Mouse (Mus musculus) CH12.LX (cell line): ENCODE measurements around the gene Gm5741. TPM values are rescaled to one million over a fixed set of nuclear protein-coding genes. Genes with fewer than 3 reads are reported as not detected.

ENCODE experiments used
- DNase-seq: peaks from one replicate; pipeline ENCODE4 v3.0.0-alpha.2; 2013; ENCODE audit errors: extremely low read depth
- H3K27ac ChIP-seq: 2 replicates; pipeline ENCODE4 v1.5.1; 2012; ENCODE audit warnings: low read depth, mild to moderate bottlenecking, control low read depth, moderate library complexity; ENCODE audit not compliant: insufficient read depth
- H3K27me3 ChIP-seq: replicated peaks from 2 replicates; pipeline ENCODE3; 2012; ENCODE audit warnings: inconsistent platforms
- H3K36me3 ChIP-seq, 2 experiments: replicated peaks in 1 of 2; 2 replicates each; pipeline versions ENCODE3 to v1.6.1; 2012; ENCODE audit warnings: inconsistent platforms in 1 of 2, low read length in 1 of 2, mild to moderate bottlenecking in 1 of 2, mixed read lengths in 1 of 2, moderate library complexity in 1 of 2; ENCODE audit not compliant: control insufficient read depth in 1 of 2, insufficient read depth in 1 of 2
- H3K4me1 ChIP-seq, 2 experiments: 2 replicates each; pipeline ENCODE4 v1.6.1; 2012; ENCODE audit warnings: inconsistent platforms in 1 of 2, moderate library complexity in 1 of 2; ENCODE audit not compliant: insufficient read depth in 2 of 2, control insufficient read depth in 1 of 2
- H3K4me2 ChIP-seq: 2 replicates; pipeline ENCODE4 v1.6.1; 2012; ENCODE audit warnings: low read depth, mild to moderate bottlenecking, control low read depth; ENCODE audit not compliant: poor library complexity, insufficient read depth, severe bottlenecking
- H3K4me3 ChIP-seq, 3 experiments: fragments of 150-350 bp in 1 of 3; sonication (generic) in 1 of 3; replicated peaks in 1 of 3; 2 replicates each; pipeline versions ENCODE3 to v1.5.1; 2011 to 2012; ENCODE audit warnings: low read depth in 2 of 3, low read length in 2 of 3, mild to moderate bottlenecking in 2 of 3, moderate library complexity in 2 of 3, control low read depth in 1 of 3, improper control_type of control experiment in 1 of 3, inconsistent platforms in 1 of 3, mixed read lengths in 1 of 3; ENCODE audit not compliant: poor library complexity in 1 of 3
- H3K79me2 ChIP-seq: replicated peaks from 2 replicates; pipeline ENCODE4 v1.6.1; 2012; ENCODE audit warnings: mild to moderate bottlenecking, moderate library complexity; ENCODE audit not compliant: control insufficient read depth, poor library complexity, insufficient read depth, severe bottlenecking; ENCODE audit errors: extremely low read depth
- H3K9ac ChIP-seq: 2 replicates; pipeline ENCODE4 v1.6.1; 2012; ENCODE audit warnings: low read depth, mild to moderate bottlenecking, control low read depth, moderate library complexity; ENCODE audit not compliant: insufficient read depth
- H3K9me3 ChIP-seq: replicated peaks from 2 replicates; pipeline ENCODE3; 2012; ENCODE audit warnings: low read length, inconsistent platforms, mixed read lengths
- CHD1 ChIP-seq: IDR thresholded peaks from 2 replicates; pipeline ENCODE4 v1.6.1; 2012; ENCODE audit warnings: low read depth, low read length, improper control_type of control experiment, inconsistent platforms
- CHD2 ChIP-seq: IDR thresholded peaks from 2 replicates; pipeline ENCODE4 v1.6.1; 2011; ENCODE audit warnings: low read length, improper control_type of control experiment
- CTCF ChIP-seq, 2 experiments: IDR thresholded peaks in 1 of 2; conservative IDR thresholded peaks in 1 of 2; 2 replicates each; pipeline ENCODE4 v1.5.1; 2011 to 2012; ENCODE audit warnings: low read depth in 2 of 2, low read length in 2 of 2, improper control_type of control experiment in 1 of 2, inconsistent platforms in 1 of 2, mild to moderate bottlenecking in 1 of 2, moderate library complexity in 1 of 2
- E2F4 ChIP-seq: IDR thresholded peaks from 2 replicates; pipeline ENCODE4 v1.6.1; 2011; ENCODE audit warnings: low read depth, low read length, improper control_type of control experiment; ENCODE audit not compliant: insufficient replicate concordance
- EP300 ChIP-seq: IDR thresholded peaks from 2 replicates; pipeline ENCODE4 v1.6.1; 2011; ENCODE audit warnings: low read length, improper control_type of control experiment
- ETS1 ChIP-seq: conservative IDR thresholded peaks from 2 replicates; pipeline ENCODE4 v1.6.1; 2012; ENCODE audit warnings: low read depth, mild to moderate bottlenecking, inconsistent platforms, low read length, improper control_type of control experiment, moderate library complexity
- GABPA ChIP-seq: IDR thresholded peaks from 2 replicates; pipeline ENCODE4 v1.6.1; 2012; ENCODE audit warnings: low read depth, low read length, improper control_type of control experiment, inconsistent platforms; ENCODE audit not compliant: insufficient replicate concordance
- IRF4 ChIP-seq: IDR thresholded peaks from 2 replicates; pipeline ENCODE4 v1.6.1; 2014; ENCODE audit warnings: low read depth, mild to moderate bottlenecking, inconsistent platforms, low read length, improper control_type of control experiment
- MAZ ChIP-seq: IDR thresholded peaks from 2 replicates; pipeline ENCODE4 v1.6.1; 2012; ENCODE audit warnings: low read depth, mild to moderate bottlenecking, inconsistent platforms, low read length, improper control_type of control experiment, moderate library complexity
- MEF2A ChIP-seq: IDR thresholded peaks from 2 replicates; pipeline ENCODE4 v1.6.1; 2014; ENCODE audit warnings: low read depth, mild to moderate bottlenecking, inconsistent platforms, low read length, improper control_type of control experiment, borderline replicate concordance
- MYC ChIP-seq: IDR thresholded peaks from 2 replicates; pipeline ENCODE4 v1.6.1; 2011; ENCODE audit warnings: low read depth, mild to moderate bottlenecking, improper control_type of control experiment, low read length
- NELFE ChIP-seq: IDR thresholded peaks from 2 replicates; pipeline ENCODE4 v1.6.1; 2011; ENCODE audit warnings: low read depth, low read length, improper control_type of control experiment
- PAX5 ChIP-seq: IDR thresholded peaks from 2 replicates; pipeline ENCODE4 v1.6.1; 2012; ENCODE audit warnings: low read length, inconsistent platforms, mixed read lengths
- RAD21 ChIP-seq: IDR thresholded peaks from 2 replicates; pipeline ENCODE4 v1.6.1; 2011; ENCODE audit warnings: low read depth, mild to moderate bottlenecking, low read length, improper control_type of control experiment, moderate library complexity
- RCOR1 ChIP-seq: conservative IDR thresholded peaks from 2 replicates; pipeline ENCODE4 v1.6.1; 2012; ENCODE audit warnings: low read depth, mild to moderate bottlenecking, inconsistent platforms, low read length, improper control_type of control experiment
- UBTF ChIP-seq: IDR thresholded peaks from 2 replicates; pipeline ENCODE4 v1.6.1; 2012; ENCODE audit warnings: low read depth, mild to moderate bottlenecking, inconsistent platforms, low read length, improper control_type of control experiment, moderate library complexity
- USF1 ChIP-seq: IDR thresholded peaks from 2 replicates; pipeline ENCODE4 v1.6.1; 2014; ENCODE audit warnings: low read depth, mild to moderate bottlenecking, inconsistent platforms, low read length, improper control_type of control experiment
- USF2 ChIP-seq: conservative IDR thresholded peaks from 2 replicates; pipeline ENCODE4 v1.6.1; 2011; ENCODE audit warnings: low read depth, low read length, improper control_type of control experiment
- ZC3H11A ChIP-seq: IDR thresholded peaks from 2 replicates; pipeline ENCODE4 v1.6.1; 2012; ENCODE audit warnings: low read depth, mild to moderate bottlenecking, inconsistent platforms, low read length, improper control_type of control experiment
- ZNF384 ChIP-seq: IDR thresholded peaks from 2 replicates; pipeline ENCODE4 v1.6.1; 2012; ENCODE audit warnings: low read depth, low read length, improper control_type of control experiment, inconsistent platforms
- dilution Hi-C: fragments of 300-500 bp; cut with MboI; formaldehyde crosslinking; loops from 2 replicates; pipeline ENCODE4 v1.14.3; 2020; ENCODE audit warnings: low sequenced_read_pairs; ENCODE audit not compliant: extremely low pct_unique_long_range_greater_than_20kb, extremely low pct_ligation_motif_present
- in situ Hi-C: fragments of 300-500 bp; cut with MboI; formaldehyde crosslinking; loops from 3 replicates; pipeline ENCODE4 v1.14.3; 2019; ENCODE audit warnings: low sequenced_read_pairs, low pct_ligation_motif_present, low pct_unique_long_range_greater_than_20kb, mixed read lengths
- polyA plus RNA-seq: library from polyadenylated mRNA; unstranded; fragments of >175 nt; gene quantifications from 2 replicates; pipeline ENCODE4 v1.2.1, GENCODE M21; 2012; ENCODE audit warnings: low read depth; ENCODE audit not compliant: insufficient read length
- total RNA-seq, 2 experiments: library from RNA; depleted of rRNA; stranded (reverse); fragments of 300-350 nt in 1 of 2; fragments of >200 nt in 1 of 2; gene quantifications; 2 replicates each; pipeline ENCODE4 v1.2.3; 2012 to 2014

The Gm5741 gene
- total and polyA plus RNA-seq, 3 experiments, result 1.0 TPM; not detected in 2

DNA sequence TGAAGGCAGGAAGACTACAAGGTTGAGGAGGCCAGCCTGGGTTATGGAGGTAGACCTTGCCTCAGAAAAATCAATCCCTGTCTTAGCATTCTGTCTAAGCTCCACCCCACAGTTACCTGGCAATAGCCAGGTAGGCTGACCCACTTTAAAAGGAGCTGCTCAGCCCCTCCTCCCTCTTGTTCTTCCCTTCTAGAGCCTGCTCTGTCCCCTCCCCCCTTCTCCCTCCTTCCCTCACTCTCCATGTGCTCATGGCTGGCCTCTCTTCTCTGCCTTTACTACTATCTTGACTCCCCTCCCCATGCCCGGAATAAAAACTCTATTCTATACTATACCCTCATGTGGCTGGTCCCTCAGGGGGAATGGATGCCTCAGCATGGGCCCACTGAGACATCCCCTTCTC, 33.9 kb downstream of the Gm5741 start:
- Histone ChIP-seq H3K9me3 (no peaks in the 10 kb centered on the region), H3K27ac (0 out of 2 replicates have a peak overlapping the region, but pooled peaks have one; percentile 10), H3K9ac (no peak overlapping the region), H3K79me2 (peaks cover 38% of the 10 kb centered on the region), H3K4me2 (no peak overlapping the region), H3K4me1 (peaks cover 3 to 35% of the 10 kb centered on the region in 2 experiments; a peak in 3 of 4 replicates), H3K4me3 (no peak overlapping the region), H3K36me3 (peaks cover 39 to 50% of the 10 kb centered on the region in 2 experiments)
- in situ Hi-C loops, result no loop called here
- dilution Hi-C loops, result no loop called here
- no peak for DNase-seq
- no peak for TF ChIP-seq USF2
- no peak for TF ChIP-seq ZC3H11A
- TF ChIP-seq CHD2, result no peak
- no peak for TF ChIP-seq UBTF
- TF ChIP-seq PAX5, result no peak
- TF ChIP-seq NELFE, result no peak
- TF ChIP-seq USF1, result no peak
- TF ChIP-seq EP300, result no peak
- no peak for TF ChIP-seq IRF4
- no peak for TF ChIP-seq MYC
- TF ChIP-seq, all 38 proteins: peak for 0
- no peaks in the 10 kb centered on the region for H3K27me3 ChIP-seq

DNA sequence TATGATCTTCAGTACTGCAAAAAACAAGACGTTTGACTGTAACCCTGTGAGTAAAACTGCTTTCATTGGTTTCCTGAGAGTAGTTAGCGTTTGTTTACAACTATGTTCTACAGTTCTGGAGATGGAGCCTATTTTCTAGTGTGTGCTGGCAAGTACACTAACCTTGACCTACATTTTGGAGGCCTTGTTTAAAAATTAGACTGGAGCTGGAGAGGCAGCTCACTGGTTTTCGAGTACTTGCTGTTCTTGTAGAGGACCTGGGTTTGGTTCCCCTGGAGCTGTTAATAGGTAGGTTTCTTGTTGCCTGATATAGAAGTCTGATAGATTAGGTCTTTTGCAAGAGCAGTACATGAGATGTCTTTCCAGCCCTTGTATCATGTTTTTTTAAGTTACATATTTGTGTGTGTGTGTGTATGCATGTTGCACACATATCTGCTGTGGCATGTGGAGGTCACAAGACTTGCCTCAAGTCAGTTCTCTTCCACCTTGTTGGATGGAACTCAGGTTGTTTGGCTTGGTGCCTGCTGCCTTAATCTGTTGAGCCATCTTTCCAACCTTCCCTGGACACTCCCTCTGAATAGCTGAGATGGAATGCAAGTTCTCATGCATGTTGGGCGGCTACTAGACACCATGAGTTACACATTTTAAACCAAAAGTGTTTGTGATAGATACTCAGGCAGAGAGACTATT, 35.0 kb downstream of the Gm5741 start:
- no peak for TF ChIP-seq RCOR1
- TF ChIP-seq USF2, result no peak
- TF ChIP-seq IRF4, result no peak
- TF ChIP-seq ETS1, result no peak
- TF ChIP-seq CHD2, result no peak
- TF ChIP-seq GABPA, result no peak
- no peak for TF ChIP-seq E2F4
- TF ChIP-seq USF1, result no peak
- TF ChIP-seq NELFE, result no peak
- TF ChIP-seq CTCF (conservative IDR thresholded peaks at IDR 0.05 in 1 of 2, IDR thresholded peaks at IDR 0.05 in 1 of 2; ENCODE audit: low read depth in 2 of 2, low read length in 2 of 2), result no peak
- no peak for TF ChIP-seq MYC
- TF ChIP-seq ZC3H11A, result no peak
- no peak for TF ChIP-seq MAZ
- TF ChIP-seq MEF2A, result no peak
- TF ChIP-seq CHD1, result no peak
- no peak for TF ChIP-seq UBTF
- no peak for TF ChIP-seq RAD21
- TF ChIP-seq ZNF384, result no peak
- no peak for DNase-seq
- Histone ChIP-seq H3K4me1 (peaks cover 6 to 44% of the 10 kb centered on the region in 2 experiments), H3K27me3 (no peaks in the 10 kb centered on the region), H3K79me2 (peaks cover 38% of the 10 kb centered on the region), H3K9ac (no peak overlapping the region), H3K36me3 (peaks cover 39 to 53% of the 10 kb centered on the region in 2 experiments), H3K27ac (no peak overlapping the region), H3K4me3 (no peak overlapping the region), H3K4me2 (no peak overlapping the region), H3K9me3 (no peaks in the 10 kb centered on the region)
- dilution Hi-C loops, result no loop called here
- in situ Hi-C loops, result no loop called here
